Mouse (Mus musculus): ENCODE results near the gene Drd4. TPM values are rescaled to one million over a fixed set of nuclear protein-coding genes. Genes with fewer than 3 reads are reported as not detected.

The Drd4 gene
- total and polyA plus RNA-seq, 2 experiments from 2014 or later: 0.38 to 0.90 TPM

DNA sequence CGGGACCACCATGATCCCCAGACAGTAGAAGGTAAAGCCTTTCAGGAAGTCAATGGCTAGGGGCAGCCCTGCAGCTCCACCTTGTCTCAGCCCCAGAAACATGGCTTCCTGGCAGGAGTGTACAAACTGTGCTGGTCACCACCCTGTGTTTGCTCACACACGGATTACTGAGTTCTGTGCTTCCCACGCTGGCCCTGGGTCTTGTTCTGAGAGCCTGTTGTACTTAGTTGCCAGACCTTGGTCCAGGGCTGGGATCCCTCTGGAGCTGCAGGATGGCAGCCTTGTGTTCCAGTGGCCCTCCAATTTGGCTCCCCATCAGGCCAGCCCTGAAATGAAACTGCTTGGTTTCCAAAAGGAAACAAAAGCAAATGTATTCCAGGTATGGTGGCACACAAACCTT, 44.5 kb downstream of the Drd4 start:
- no peak for ATAC-seq
- peaks cover 18% of the 10 kb centered on the region for H3K36me3 ChIP-seq (ENCODE audit: insufficient read depth)
- H3K27me3 ChIP-seq (ENCODE audit: insufficient read depth, low read length): no peaks in the 10 kb centered on the region
- H3K27ac ChIP-seq (ENCODE audit: low read depth, low read length): no peak overlapping the region
- no peaks in the 10 kb centered on the region for H3K9me3 ChIP-seq (ENCODE audit: low read length)
- 86% methylated on average over 3 of the region's 3 CpGs for WGBS
- H3K4me3 ChIP-seq (ENCODE audit: low read depth, low read length): no peak overlapping the region
- no peak for TF ChIP-seq CTCF (IDR thresholded peaks at IDR 0.05; ENCODE audit: low read depth)
- no peak overlapping the region for H3K4me2 ChIP-seq (ENCODE audit: low read depth)
- DNase-seq: no peak
- no peaks in the 10 kb centered on the region for H3K4me1 ChIP-seq (ENCODE audit: insufficient read depth)
- H3K9ac ChIP-seq: no peak overlapping the region

GRCm38 (mm10) chr7:141337716-141338416, 46.1 kb downstream of the Drd4 start:
- H3K27ac ChIP-seq (ENCODE audit: low read depth, low read length): no peak overlapping the region
- no peak overlapping the region for H3K9ac ChIP-seq
- H3K27me3 ChIP-seq (ENCODE audit: insufficient read depth, low read length): no peaks in the 10 kb centered on the region
- no peaks in the 10 kb centered on the region for H3K4me1 ChIP-seq (ENCODE audit: insufficient read depth)
- ATAC-seq: no peak
- 85% methylated on average over 3 of the region's 3 CpGs for WGBS
- DNase-seq: no peak
- H3K9me3 ChIP-seq (ENCODE audit: low read length): no peaks in the 10 kb centered on the region
- no peak overlapping the region for H3K4me3 ChIP-seq (ENCODE audit: low read depth, low read length)
- peaks cover 17% of the 10 kb centered on the region for H3K36me3 ChIP-seq (ENCODE audit: insufficient read depth)
- no peak overlapping the region for H3K4me2 ChIP-seq (ENCODE audit: low read depth)
- no peak for TF ChIP-seq CTCF (IDR thresholded peaks at IDR 0.05; ENCODE audit: low read depth)

- Histone ChIP-seq H3K27me3 (ENCODE audit: insufficient read depth, low read length) (no peaks in the 10 kb centered on the region), H3K36me3 (ENCODE audit: insufficient read depth) (0 out of 2 replicates have a peak, but pooled peaks cover 10% of the 10 kb centered on the region), H3K4me1 (ENCODE audit: insufficient read depth) (no peaks in the 10 kb centered on the region), H3K9ac (no peak within 1 kb of the TSS), H3K4me3 (ENCODE audit: low read depth, low read length) (no peak within 1 kb of the TSS), H3K27ac (ENCODE audit: low read depth, low read length) (no peak within 1 kb of the TSS), H3K4me2 (ENCODE audit: low read depth) (no peak within 1 kb of the TSS), H3K9me3 (ENCODE audit: low read length) (no peaks in the 10 kb centered on the region)
- 10% methylated on average over 23 of the region's 23 CpGs for WGBS
- TF ChIP-seq CTCF (IDR thresholded peaks at IDR 0.05; ENCODE audit: low read depth): no peak
- ATAC-seq (no peak), DNase-seq (no peak)
Observed at GRCm38 (mm10) chr7:141338576-141339131, 46.8 kb downstream of the Drd4 start, which contains the start of gene Eps8l2. TSS of gene Eps8l2 (plus strand) at chr7:141338880.

DNA sequence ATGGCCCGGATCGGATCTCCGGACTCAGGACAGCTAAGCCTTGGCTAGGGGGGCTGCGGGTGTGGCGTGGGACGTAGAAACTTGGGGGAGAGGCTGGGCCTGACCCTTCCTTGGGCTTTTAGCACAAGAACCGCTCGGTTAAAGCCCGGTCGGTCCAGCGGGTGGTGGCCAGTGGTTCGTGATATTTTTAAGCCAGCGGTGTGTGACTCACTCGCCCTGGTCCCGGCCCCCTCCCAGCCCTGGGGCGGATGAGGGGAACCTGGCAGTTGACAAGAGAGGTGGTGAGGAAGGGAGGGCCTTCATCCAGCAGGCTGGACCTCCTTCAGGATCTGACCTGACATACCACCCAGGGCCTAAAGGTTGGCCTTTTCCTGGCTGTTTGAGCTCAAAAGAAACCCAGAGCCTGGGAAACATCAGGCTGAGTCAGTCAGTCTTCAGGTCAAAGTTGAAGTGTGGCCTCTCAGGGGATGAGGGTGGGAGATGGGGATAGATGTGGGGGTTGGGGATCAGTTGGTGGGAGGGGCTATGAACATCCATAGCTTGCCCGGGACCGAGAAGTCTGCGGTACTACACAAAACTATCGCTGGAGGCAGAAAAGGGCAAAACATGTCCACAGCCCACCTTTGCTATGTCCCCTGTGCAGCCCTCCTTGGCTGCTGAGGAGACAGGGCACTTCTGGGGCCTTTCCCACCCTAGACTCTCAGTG, 47.6 kb downstream of the Drd4 start:
- no peak for TF ChIP-seq CTCF (IDR thresholded peaks at IDR 0.05; ENCODE audit: low read depth)

DNA sequence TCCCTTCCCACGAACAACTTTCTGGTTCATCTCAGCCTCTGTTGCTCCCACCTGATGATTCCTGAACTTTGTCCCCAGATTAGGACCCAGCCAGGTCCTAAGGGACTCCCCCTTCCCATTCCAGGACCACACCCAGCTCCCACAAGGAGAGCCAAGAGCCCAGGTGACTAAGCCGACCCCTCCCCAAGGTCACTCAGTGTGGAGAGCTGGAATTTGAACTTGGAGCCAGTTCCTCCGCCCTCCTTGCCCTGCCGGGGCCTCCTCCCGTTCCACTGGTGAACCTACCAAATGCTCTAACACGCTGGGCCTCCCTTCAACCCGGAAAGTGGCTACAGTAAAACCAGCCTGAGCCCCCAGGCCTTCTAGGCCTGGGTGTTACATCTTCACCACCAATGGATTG, 48.2 kb downstream of the Drd4 start:
- Histone ChIP-seq H3K4me1 (ENCODE audit: insufficient read depth) (no peaks in the 10 kb centered on the region), H3K4me3 (ENCODE audit: low read depth, low read length) (no peak overlapping the region), H3K9ac (no peak overlapping the region), H3K27me3 (ENCODE audit: insufficient read depth, low read length) (no peaks in the 10 kb centered on the region), H3K9me3 (ENCODE audit: low read length) (no peaks in the 10 kb centered on the region), H3K27ac (ENCODE audit: low read depth, low read length) (no peak overlapping the region), H3K4me2 (ENCODE audit: low read depth) (no peak overlapping the region), H3K36me3 (ENCODE audit: insufficient read depth) (0 out of 2 replicates have a peak, but pooled peaks cover 6% of the 10 kb centered on the region)
- WGBS: 84% methylated on average over 7 of the region's 7 CpGs
- DNase-seq (no peak), ATAC-seq (no peak)
- TF ChIP-seq CTCF (IDR thresholded peaks at IDR 0.05; ENCODE audit: low read depth): no peak

More for the DNA sequence above, 47.6 kb downstream of the Drd4 start:
- H3K27ac ChIP-seq (ENCODE audit: low read depth, low read length): no peak overlapping the region
- ATAC-seq (no peak), DNase-seq (no peak)
- no peaks in the 10 kb centered on the region for H3K4me1 ChIP-seq (ENCODE audit: insufficient read depth)
- 0 out of 2 replicates have a peak, but pooled peaks cover 6% of the 10 kb centered on the region for H3K36me3 ChIP-seq (ENCODE audit: insufficient read depth)
- no peaks in the 10 kb centered on the region for H3K27me3 ChIP-seq (ENCODE audit: insufficient read depth, low read length)
- 40% methylated on average over 20 of the region's 20 CpGs for WGBS
- no peak overlapping the region for H3K4me2 ChIP-seq (ENCODE audit: low read depth)
- H3K9me3 ChIP-seq (ENCODE audit: low read length): no peaks in the 10 kb centered on the region
- no peak overlapping the region for H3K9ac ChIP-seq
- H3K4me3 ChIP-seq (ENCODE audit: low read depth, low read length): no peak overlapping the region

DNA sequence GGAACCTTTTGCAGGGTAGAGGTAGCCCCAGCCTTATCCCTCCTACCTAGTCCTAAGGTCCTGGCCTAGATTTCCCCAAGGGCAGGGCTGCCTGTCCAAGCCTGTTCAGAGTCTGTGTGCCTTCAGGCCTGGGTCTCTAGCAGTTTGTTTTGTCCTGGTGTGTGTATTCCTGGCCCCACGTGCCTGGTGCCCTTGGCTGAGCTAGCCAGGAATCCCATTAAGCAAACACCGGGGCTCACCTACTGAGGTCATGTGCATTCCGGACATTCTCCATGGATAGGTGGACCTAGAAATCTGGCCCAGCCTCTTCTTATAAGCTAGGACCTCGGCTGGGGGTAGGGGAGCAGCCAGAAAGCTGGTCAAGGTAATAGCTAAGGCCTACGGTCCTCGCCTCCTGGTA, 48.7 kb downstream of the Drd4 start:
- H3K4me2 ChIP-seq (ENCODE audit: low read depth): no peak overlapping the region
- no peak overlapping the region for H3K9ac ChIP-seq
- TF ChIP-seq CTCF (IDR thresholded peaks at IDR 0.05; ENCODE audit: low read depth): no peak
- ATAC-seq: no peak
- no peak for DNase-seq
- 74% methylated on average over 6 of the region's 6 CpGs for WGBS
- H3K4me1 ChIP-seq (ENCODE audit: insufficient read depth): no peaks in the 10 kb centered on the region
- H3K9me3 ChIP-seq (ENCODE audit: low read length): no peaks in the 10 kb centered on the region
- H3K27me3 ChIP-seq (ENCODE audit: insufficient read depth, low read length): no peaks in the 10 kb centered on the region
- no peak overlapping the region for H3K4me3 ChIP-seq (ENCODE audit: low read depth, low read length)
- H3K27ac ChIP-seq (ENCODE audit: low read depth, low read length): no peak overlapping the region
- H3K36me3 ChIP-seq (ENCODE audit: insufficient read depth): 0 out of 2 replicates have a peak, but pooled peaks cover 6% of the 10 kb centered on the region
